Mouse (Mus musculus): ENCODE measurements around the gene Pum2. TPM values are rescaled to one million over a fixed set of nuclear protein-coding genes. Genes with fewer than 3 reads are reported as not detected.

Pum2 gene
- polyA plus RNA-seq, 1 experiment, result 56.5 TPM

DNA sequence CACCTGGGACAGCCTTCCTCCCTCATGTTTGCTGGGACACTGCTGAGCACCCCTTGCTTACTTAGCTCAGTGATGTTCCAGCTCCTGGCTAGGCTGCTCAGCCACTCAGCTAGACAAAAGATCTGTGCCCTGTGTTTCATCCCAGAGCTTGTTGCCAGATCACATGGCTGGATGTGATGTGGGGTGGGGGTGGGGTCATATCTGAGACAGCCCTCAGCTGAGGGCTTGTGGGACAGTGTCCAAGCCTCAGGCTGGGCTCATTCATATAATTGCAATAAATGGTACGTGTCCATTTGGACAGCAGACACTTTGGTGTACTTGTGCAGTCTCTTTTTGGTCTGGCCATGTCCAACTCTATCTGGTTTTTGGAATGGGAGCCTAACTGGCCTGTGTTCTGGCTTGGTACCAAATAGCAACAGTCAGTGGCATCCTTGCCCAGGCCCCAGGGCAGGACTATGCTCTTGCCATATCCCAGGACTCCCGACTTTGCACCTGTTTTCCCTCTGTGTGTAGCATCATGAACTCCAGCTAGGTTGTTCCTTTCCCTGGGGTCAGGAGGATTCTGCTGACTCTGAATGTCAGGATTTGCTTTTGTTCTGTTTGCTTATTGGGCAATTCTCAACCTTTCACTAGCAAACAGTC lies 119.6 kb downstream of the Pum2 start:
- no peak for DNase-seq (ENCODE audit: low spot score)

DNA sequence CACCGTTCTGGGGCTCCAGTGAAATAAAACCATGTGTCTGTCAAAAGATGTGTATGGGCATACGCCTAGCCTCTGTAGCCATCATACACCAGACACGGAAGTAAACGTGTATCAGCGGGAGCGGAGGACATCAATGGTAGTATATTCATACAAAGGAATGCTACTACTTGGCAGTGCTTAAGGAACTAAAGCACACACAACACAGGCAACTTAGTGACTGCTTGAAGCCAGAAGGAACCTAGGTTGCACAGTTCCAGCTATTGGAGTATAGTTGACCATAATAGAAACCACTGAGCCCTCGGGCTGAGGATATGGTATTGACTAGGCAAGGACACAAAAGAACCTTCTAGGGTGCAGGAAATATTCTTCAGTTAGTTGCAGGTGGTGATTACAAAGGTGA lies 124.0 kb downstream of the Pum2 start:
- no peak for DNase-seq (ENCODE audit: low spot score)

DNA sequence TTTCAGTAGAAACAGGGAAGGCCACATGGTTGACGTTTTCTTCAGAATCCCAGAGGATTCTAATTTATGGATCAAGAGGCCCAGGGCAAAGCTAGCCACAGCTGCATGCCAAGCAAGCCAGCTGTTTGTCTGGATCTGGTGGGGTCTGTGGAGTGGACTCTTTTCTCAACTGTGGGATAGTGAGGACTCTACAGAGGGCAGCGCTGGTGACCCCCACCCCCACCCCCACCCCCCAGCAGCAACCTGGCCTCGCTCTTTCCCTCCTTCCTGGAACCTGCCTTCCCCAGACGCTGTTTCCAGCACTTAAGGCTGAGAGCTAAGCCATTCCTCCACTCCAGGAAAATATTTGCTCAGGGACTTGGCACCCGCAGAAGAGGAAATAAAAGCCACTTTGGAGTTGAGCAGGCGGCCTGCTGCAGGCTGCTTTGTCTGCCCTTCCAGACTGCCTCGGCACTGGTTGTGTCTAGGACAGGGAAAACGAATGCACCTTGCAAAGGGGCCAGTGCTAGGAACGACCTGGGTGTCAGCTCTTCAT lies 124.6 kb downstream of the Pum2 start:
- DNase-seq (ENCODE audit: low spot score), result no peak

Other genes with a start within 250 kb of the Pum2 start
- gene Rhob, start 174.1 kb upstream of the Pum2 start, polyA plus RNA-seq (2012; rRNA removed), result 189 and 223 TPM in 2 replicates
- not detected in 2 replicates for gene Slc7a15, start 75.1 kb upstream of the Pum2 start, polyA plus RNA-seq (2012; rRNA removed)
- 231 TPM in 2 replicates for gene Sdc1, start 97.2 kb downstream of the Pum2 start, polyA plus RNA-seq (2012; rRNA removed)
- 786 and 857 TPM in 2 replicates for gene Laptm4a, start 247.5 kb downstream of the Pum2 start, polyA plus RNA-seq (2012; rRNA removed)

Measured in urinary bladder, adult 2 months (tissue).